8 mouse cellular contexts compared by ENCODE assay signal in the genomic region with DNA sequence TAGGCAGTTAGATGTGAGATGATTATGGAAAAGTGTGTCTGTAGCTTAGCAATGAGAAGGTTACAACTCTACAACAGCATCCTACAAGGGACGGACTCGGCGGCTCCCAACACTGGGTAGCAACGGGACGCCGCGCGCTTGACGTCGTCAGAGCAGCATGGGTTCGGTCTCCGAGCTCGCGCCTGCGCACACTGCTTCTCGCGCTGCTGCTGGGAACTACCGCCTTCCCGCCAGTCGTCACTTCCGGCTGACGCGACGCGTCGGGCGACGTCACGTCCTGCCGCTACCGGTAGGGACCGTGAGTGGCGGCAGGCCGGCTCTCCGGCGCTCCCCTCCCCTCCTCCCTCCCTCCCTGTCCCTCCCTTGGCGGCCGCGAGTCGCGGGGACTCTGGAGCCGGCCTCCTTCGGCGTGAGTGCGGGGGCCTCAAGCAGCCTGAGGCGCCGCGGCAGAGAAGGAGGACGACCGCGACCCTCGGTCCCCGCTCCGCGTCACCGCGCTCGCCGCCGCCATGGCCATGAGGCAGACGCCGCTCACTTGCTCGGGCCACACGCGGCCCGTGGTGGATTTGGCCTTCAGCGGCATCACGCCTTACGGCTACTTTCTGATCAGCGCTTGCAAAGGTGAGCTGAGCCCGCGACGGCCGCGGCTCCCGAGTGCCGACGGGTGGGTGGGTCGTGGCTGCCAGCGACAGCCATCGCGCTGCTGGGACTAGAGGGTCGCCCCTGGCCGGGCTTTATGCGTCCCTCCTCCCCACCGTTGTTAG. TPM values are rescaled to one million over a fixed set of nuclear protein-coding genes. Genes with fewer than 3 reads are reported as not detected.
DNase-seq lines count a peak whose midpoint lies in the region; ATAC-seq and TF ChIP-seq lines count a peak whose summit lies in the region.

A gene (plus strand): TSS at position 233 of the 764 bp plus-strand sequence.

- dilution Hi-C loops in CH12.LX (cut with MboI; ENCODE audit: extremely low pct_ligation_motif_present, extremely low pct_unique_long_range_greater_than_20kb, low sequenced_read_pairs): no loop called here

- H3K79me2 ChIP-seq in CH12.LX (replicated peaks; ENCODE audit: control insufficient read depth, extremely low read depth, insufficient read depth, poor library complexity, severe bottlenecking): peaks cover 41% of the 10 kb centered on the region

- no peaks in the 10 kb centered on the region for H3K9me3 ChIP-seq in CH12.LX (replicated peaks; ENCODE audit: low read length)
- H3K9me3 ChIP-seq in forebrain, embryonic 12.5 days: no peaks in the 10 kb centered on the region
- H3K9me3 ChIP-seq in heart, postnatal 0 days (replicated peaks; ENCODE audit: control insufficient read depth, low read length): no peaks in the 10 kb centered on the region
- no peaks in the 10 kb centered on the region for H3K9me3 ChIP-seq in liver, embryonic 16.5 days (replicated peaks; ENCODE audit: control insufficient read depth, low read length)
- no peaks in the 10 kb centered on the region for H3K9me3 ChIP-seq in neural tube, embryonic 13.5 days

- TF ChIP-seq RAD21 in CH12.LX (IDR thresholded peaks at IDR 0.05; ENCODE audit: low read depth, low read length): no peak

- TF ChIP-seq CTCF in CH12.LX (conservative IDR thresholded peaks at IDR 0.05 in 1 of 2, IDR thresholded peaks at IDR 0.05 in 1 of 2; ENCODE audit: low read depth in 2 of 2, low read length in 2 of 2): no peak
- TF ChIP-seq CTCF in heart, postnatal 0 days (IDR thresholded peaks at IDR 0.05; ENCODE audit: low read depth): no peak
- TF ChIP-seq CTCF in testis, adult 2 months (IDR thresholded peaks at IDR 0.05; ENCODE audit: control insufficient read depth, insufficient read depth, insufficient replicate concordance, low read depth, low read length): no peak

- H3K36me3 ChIP-seq in CH12.LX (replicated peaks in 1 of 2; ENCODE audit: control insufficient read depth in 1 of 2, insufficient read depth in 1 of 2, low read length in 1 of 2): peaks cover 15 to 33% of the 10 kb centered on the region in 2 experiments
- H3K36me3 ChIP-seq in forebrain, embryonic 12.5 days (replicated peaks): peaks cover 22% of the 10 kb centered on the region
- H3K36me3 ChIP-seq in heart, postnatal 0 days (replicated peaks; ENCODE audit: control insufficient read depth, insufficient read depth, low read length): peaks cover 13% of the 10 kb centered on the region
- peaks cover 8% of the 10 kb centered on the region for H3K36me3 ChIP-seq in liver, embryonic 16.5 days (ENCODE audit: control insufficient read depth, insufficient read depth)
- peaks cover 15% of the 10 kb centered on the region for H3K36me3 ChIP-seq in neural tube, embryonic 13.5 days
- no peaks in the 10 kb centered on the region; the same call in 1 of the 2 replicates for H3K36me3 ChIP-seq in testis, adult 2 months (ENCODE audit: control insufficient read depth, insufficient read depth, low read length)

- peak within 1 kb of the TSS; percentile 94 for H3K9ac ChIP-seq in CH12.LX (ENCODE audit: insufficient read depth, low read depth)
- H3K9ac ChIP-seq in forebrain, embryonic 12.5 days: peak within 1 kb of the TSS; percentile 85
- peak within 1 kb of the TSS; percentile 89 for H3K9ac ChIP-seq in heart, postnatal 0 days (replicated peaks; ENCODE audit: low read depth, low read length)
- H3K9ac ChIP-seq in liver, embryonic 16.5 days (ENCODE audit: low read depth, low read length): peak within 1 kb of the TSS; percentile 93
- H3K9ac ChIP-seq in neural tube, embryonic 13.5 days: peak within 1 kb of the TSS; percentile 89

- peak; percentile 99 for ATAC-seq in forebrain, embryonic 12.5 days (ENCODE audit: low FRiP score)
- peak; percentile 99 for ATAC-seq in heart, postnatal 0 days (ENCODE audit: insufficient read depth, low read depth)
- peak; percentile 98 for ATAC-seq in liver, embryonic 16.5 days (ENCODE audit: low read depth)
- peak; percentile 97 for ATAC-seq in neural tube, embryonic 13.5 days (ENCODE audit: low read depth)

- under 1% methylated on average over 74 of the region's 86 CpGs for WGBS in forebrain, embryonic 12.5 days
- WGBS in heart, postnatal 0 days: 0% methylated on average over 58 of the region's 86 CpGs
- under 1% methylated on average over 65 of the region's 86 CpGs for WGBS in liver, embryonic 16.5 days (ENCODE audit: insufficient replicate concordance)
- under 1% methylated on average over 70 of the region's 86 CpGs for WGBS in neural tube, embryonic 13.5 days

- H3K27ac ChIP-seq in CH12.LX (ENCODE audit: insufficient read depth, low read depth): peak within 1 kb of the TSS; percentile 45
- peak within 1 kb of the TSS; percentile 75 for H3K27ac ChIP-seq in forebrain, embryonic 12.5 days
- peak within 1 kb of the TSS; percentile 89 for H3K27ac ChIP-seq in heart, postnatal 0 days (ENCODE audit: low read depth)
- H3K27ac ChIP-seq in liver, embryonic 16.5 days (ENCODE audit: low read length): peak within 1 kb of the TSS; percentile 84
- peak within 1 kb of the TSS; percentile 87 for H3K27ac ChIP-seq in neural tube, embryonic 13.5 days (replicated peaks)
- peak within 1 kb of the TSS; percentile 77 for H3K27ac ChIP-seq in testis, adult 2 months (ENCODE audit: control insufficient read depth, insufficient read depth, low read depth, low read length)

- in situ Hi-C loops in CH12.LX (cut with MboI; ENCODE audit: low pct_ligation_motif_present, low pct_unique_long_range_greater_than_20kb, low sequenced_read_pairs): loop anchor here (25.0 kb wide), 1 partner anchor 548 kb away; no protein-coding TSS in a partner anchor

- peak within 1 kb of the TSS; percentile 70 to 98 (median 97) for H3K4me3 ChIP-seq in CH12.LX (replicated peaks in 1 of 3; ENCODE audit: low read depth in 2 of 3, low read length in 2 of 3, poor library complexity in 1 of 3)
- H3K4me3 ChIP-seq in forebrain, embryonic 12.5 days (replicated peaks): peak within 1 kb of the TSS; percentile 91
- H3K4me3 ChIP-seq in heart, postnatal 0 days (ENCODE audit: low read depth, low read length): peak within 1 kb of the TSS; percentile 89
- peak within 1 kb of the TSS; percentile 89 for H3K4me3 ChIP-seq in liver, embryonic 16.5 days (ENCODE audit: low read depth, low read length)
- H3K4me3 ChIP-seq in neural tube, embryonic 13.5 days: peak within 1 kb of the TSS; percentile 79
- peak within 1 kb of the TSS; percentile 93 for H3K4me3 ChIP-seq in testis, adult 2 months (ENCODE audit: control insufficient read depth, low read depth, low read length)

- peak within 1 kb of the TSS; percentile 76 for H3K4me2 ChIP-seq in CH12.LX (ENCODE audit: insufficient read depth, low read depth, poor library complexity, severe bottlenecking)
- peak within 1 kb of the TSS; percentile 93 for H3K4me2 ChIP-seq in forebrain, embryonic 12.5 days
- H3K4me2 ChIP-seq in heart, postnatal 0 days (ENCODE audit: low read depth, low read length): peak within 1 kb of the TSS; percentile 72
- H3K4me2 ChIP-seq in liver, embryonic 16.5 days (ENCODE audit: low read depth, low read length): peak within 1 kb of the TSS; percentile 99
- peak within 1 kb of the TSS; percentile 96 for H3K4me2 ChIP-seq in neural tube, embryonic 13.5 days

- TF ChIP-seq EP300 in CH12.LX (IDR thresholded peaks at IDR 0.05; ENCODE audit: low read length): no peak
- TF ChIP-seq EP300 in heart, postnatal 0 days (IDR thresholded peaks at IDR 0.05; ENCODE audit: low read depth): no peak

- H3K27me3 ChIP-seq in CH12.LX (replicated peaks): peaks cover 3% of the 10 kb centered on the region
- 0 out of 2 replicates have a peak, but pooled peaks cover 6% of the 10 kb centered on the region for H3K27me3 ChIP-seq in forebrain, embryonic 12.5 days
- no peaks in the 10 kb centered on the region for H3K27me3 ChIP-seq in heart, postnatal 0 days (ENCODE audit: control insufficient read depth, insufficient read depth, low read length)
- no peaks in the 10 kb centered on the region for H3K27me3 ChIP-seq in liver, embryonic 16.5 days (ENCODE audit: control insufficient read depth, insufficient read depth, low read depth, low read length)
- H3K27me3 ChIP-seq in neural tube, embryonic 13.5 days: 0 out of 2 replicates have a peak, but pooled peaks cover 6% of the 10 kb centered on the region
- H3K27me3 ChIP-seq in testis, adult 2 months (ENCODE audit: control insufficient read depth, insufficient read depth, low read length): no peaks in the 10 kb centered on the region

- DNase-seq in CH12.LX (ENCODE audit: extremely low read depth): peak; percentile 95
- peak; percentile 91 for DNase-seq in c-Kit-positive CD71-positive TER-119-negative erythroid progenitor cells, embryonic 14.5 days (ENCODE audit: low read depth)
- peak; percentile 94 for DNase-seq in heart, postnatal 0 days (ENCODE audit: low spot score)
- peak; percentile 97 for DNase-seq in kidney, postnatal 4 days

- peaks cover 5 to 19% of the 10 kb centered on the region in 2 experiments; a peak in 3 of 4 replicates for H3K4me1 ChIP-seq in CH12.LX (ENCODE audit: control insufficient read depth in 1 of 2, insufficient read depth in 2 of 2)
- peaks cover 10% of the 10 kb centered on the region for H3K4me1 ChIP-seq in forebrain, embryonic 12.5 days
- peaks cover 12% of the 10 kb centered on the region; the same call in 1 of the 2 replicates for H3K4me1 ChIP-seq in heart, postnatal 0 days (ENCODE audit: control insufficient read depth, insufficient read depth)
- H3K4me1 ChIP-seq in liver, embryonic 16.5 days (ENCODE audit: control insufficient read depth, low read depth, low read length): peaks cover 19% of the 10 kb centered on the region
- peaks cover 24% of the 10 kb centered on the region for H3K4me1 ChIP-seq in neural tube, embryonic 13.5 days (replicated peaks)
- peaks cover 9% of the 10 kb centered on the region for H3K4me1 ChIP-seq in testis, adult 2 months (ENCODE audit: control insufficient read depth, insufficient read depth, low read length)

- TF ChIP-seq POLR2A in CH12.LX (IDR thresholded peaks at IDR 0.05; ENCODE audit: low read depth, low read length): peak; percentile 90
- peak; percentile 100 for TF ChIP-seq POLR2A in testis, adult 2 months (IDR thresholded peaks at IDR 0.05; ENCODE audit: control insufficient read depth, low read depth, low read length)

TF ChIP-seq in CH12.LX, 34 proteins besides CTCF, POLR2A, EP300 and RAD21 (continues in another document):
- no peak for TF ChIP-seq MAFK (IDR thresholded peaks at IDR 0.05; ENCODE audit: insufficient replicate concordance, low read length)
- TF ChIP-seq CHD2 (IDR thresholded peaks at IDR 0.05; ENCODE audit: low read length): no peak
- TF ChIP-seq MYC (IDR thresholded peaks at IDR 0.05; ENCODE audit: low read depth, low read length): peak; percentile 60; the same call in 1 of the 2 replicates

RNA-seq across cellular contexts. Expression of the gene that starts here (rescaled TPM):
- total RNA-seq in CH12.LX (2012; rRNA removed) (109 and 129 TPM in 2 replicates), CH12.LX (2014; rRNA removed) (291 and 318 TPM in 2 replicates)
- polyA plus RNA-seq in CH12.LX (2012; ENCODE audit: insufficient read length, low read depth): 233 and 245 TPM in 2 replicates
- polyA plus RNA-seq in forebrain, embryonic 12.5 days (2016; fragmentation: Nextera tagmentation; extraction: Ambion mirVana): 208 and 212 TPM in 2 replicates
- 60.1 and 73.3 TPM in 2 replicates for total RNA-seq in heart, postnatal 0 days (2014; rRNA removed; ENCODE audit: low replicate concordance)
- polyA plus RNA-seq in heart, postnatal 0 days (2015; fragmentation: Nextera tagmentation; extraction: Ambion mirVana): 94.2 and 96.5 TPM in 2 replicates
- 58.8 and 63.8 TPM in 2 replicates for polyA plus RNA-seq in liver, embryonic 16.5 days (2015; fragmentation: Nextera tagmentation; extraction: Ambion mirVana)
- polyA plus RNA-seq in neural tube, embryonic 13.5 days (2015; fragmentation: Nextera tagmentation; extraction: Ambion mirVana): 175 and 185 TPM in 2 replicates
- 77.9 and 81.1 TPM in 2 replicates for polyA plus RNA-seq in testis, adult 2 months (2012; rRNA removed)

Comparison
In these comparisons a context has a peak if more than half of its experiments do, and no peak if none do; other contexts are left out.
1. Peak in every context shown above with its lines: DNase-seq, ATAC-seq, H3K4me3 ChIP-seq and H3K27ac ChIP-seq.